Mouse (Mus musculus) bone marrow macrophage, adult 2 months (primary cell): ENCODE results near the gene Capg.

Experiments
- CTCF ChIP-seq: IDR thresholded peaks from 2 replicates; pipeline ENCODE4 v1.5.1; 2012; ENCODE audit warnings: low read depth, mild to moderate bottlenecking, low read length, moderate library complexity
- POLR2A ChIP-seq: IDR thresholded peaks from 2 replicates; pipeline ENCODE4 v1.6.1; 2012; ENCODE audit warnings: mild to moderate bottlenecking, low read depth, low read length, borderline replicate concordance

GRCm38 (mm10) chr6:72550503-72551100, 6.4 kb downstream of the Capg start:
- TF ChIP-seq POLR2A (no peak), CTCF (no peak)
